Mouse (Mus musculus) MEL (cell line): ENCODE data around the gene Lyrm2. TPM values are rescaled to one million over a fixed set of nuclear protein-coding genes. Genes with fewer than 3 reads are reported as not detected.

Experiments used
- DNase-seq: peaks from one replicate; pipeline ENCODE4 v3.0.0; 2011; ENCODE audit warnings: low read depth, low spot score
- H3K27ac ChIP-seq: 2 replicates; pipeline ENCODE4 v1.5.1; 2012; ENCODE audit warnings: low read depth, mild to moderate bottlenecking, control low read depth, low read length, moderate library complexity; ENCODE audit not compliant: control insufficient read depth
- H3K27me3 ChIP-seq, 2 experiments: fragments of 150-350 bp in 1 of 2; sonication (generic) in 1 of 2; 2 replicates each; pipeline ENCODE4 v1.6.1; 2012; ENCODE audit warnings: low read length in 2 of 2, mild to moderate bottlenecking in 2 of 2, improper control_type of control experiment in 1 of 2, moderate library complexity in 1 of 2; ENCODE audit not compliant: insufficient read depth in 2 of 2, control insufficient read depth in 1 of 2
- H3K36me3 ChIP-seq, 2 experiments: 2 replicates each; pipeline ENCODE4 v1.6.1; 2012 to 2014; ENCODE audit warnings: low read length in 2 of 2, improper control_type of control experiment in 1 of 2, inconsistent platforms in 1 of 2, mild to moderate bottlenecking in 1 of 2; ENCODE audit not compliant: insufficient read depth in 2 of 2, control insufficient read depth in 1 of 2
- H3K4me1 ChIP-seq, 2 experiments: fragments of 150-350 bp in 1 of 2; sonication (generic) in 1 of 2; 2 replicates each; pipeline ENCODE4 v1.6.1; 2012; ENCODE audit warnings: low read length in 2 of 2, improper control_type of control experiment in 1 of 2, mild to moderate bottlenecking in 1 of 2; ENCODE audit not compliant: insufficient read depth in 2 of 2, control insufficient read depth in 1 of 2
- H3K4me3 ChIP-seq, 2 experiments: fragments of 150-350 bp in 1 of 2; sonication (generic) in 1 of 2; 2 replicates each; pipeline ENCODE4 v1.5.1; 2012; ENCODE audit warnings: low read depth in 2 of 2, low read length in 2 of 2, mild to moderate bottlenecking in 2 of 2, moderate library complexity in 2 of 2, control low read depth in 1 of 2, improper control_type of control experiment in 1 of 2; ENCODE audit not compliant: control insufficient read depth in 1 of 2, insufficient read depth in 1 of 2
- H3K79me2 ChIP-seq: 2 replicates; pipeline ENCODE4 v1.6.1; 2012; ENCODE audit warnings: mild to moderate bottlenecking, low read length, moderate library complexity; ENCODE audit not compliant: control insufficient read depth, poor library complexity, insufficient read depth
- H3K9ac ChIP-seq: 2 replicates; pipeline ENCODE4 v1.6.1; 2012; ENCODE audit warnings: low read depth, mild to moderate bottlenecking, control low read depth, low read length, moderate library complexity; ENCODE audit not compliant: control insufficient read depth, poor library complexity, severe bottlenecking
- H3K9me3 ChIP-seq: fragments of 150-350 bp; sonication (generic); replicated peaks from 2 replicates; pipeline ENCODE4 v1.6.1; 2012; ENCODE audit warnings: mild to moderate bottlenecking, low read length, improper control_type of control experiment, moderate library complexity; ENCODE audit not compliant: insufficient read depth
- BHLHE40 ChIP-seq: IDR thresholded peaks from 2 replicates; pipeline ENCODE4 v1.6.1; 2012; ENCODE audit warnings: low read depth, mild to moderate bottlenecking, inconsistent platforms, low read length, improper control_type of control experiment, borderline replicate concordance
- CHD1 ChIP-seq: IDR thresholded peaks from 2 replicates; pipeline ENCODE4 v1.6.1; 2012; ENCODE audit warnings: low read depth, mild to moderate bottlenecking, inconsistent platforms, low read length, improper control_type of control experiment
- EP300 ChIP-seq, 2 experiments: IDR thresholded peaks; 2 replicates each; pipeline ENCODE4 v1.6.1; 2011; ENCODE audit warnings: improper control_type of control experiment in 2 of 2, low read length in 2 of 2, low read depth in 1 of 2, mild to moderate bottlenecking in 1 of 2
- ETS1 ChIP-seq: IDR thresholded peaks from 2 replicates; pipeline ENCODE4 v1.6.1; 2012; ENCODE audit warnings: low read depth, mild to moderate bottlenecking, inconsistent platforms, low read length, improper control_type of control experiment, moderate library complexity
- JUND ChIP-seq: IDR thresholded peaks from 2 replicates; pipeline ENCODE4 v1.6.1; 2011; ENCODE audit warnings: low read depth, mild to moderate bottlenecking, improper control_type of control experiment, low read length
- KAT2A ChIP-seq: conservative IDR thresholded peaks from 2 replicates; pipeline ENCODE4 v1.6.1; 2012; ENCODE audit warnings: low read depth, low read length, improper control_type of control experiment, inconsistent platforms
- MAFK ChIP-seq: IDR thresholded peaks from 2 replicates; pipeline ENCODE4 v1.6.1; 2011; ENCODE audit warnings: low read depth, mild to moderate bottlenecking, low read length, improper control_type of control experiment, borderline replicate concordance
- MAX ChIP-seq: IDR thresholded peaks from 2 replicates; pipeline ENCODE4 v1.6.1; 2011; ENCODE audit warnings: low read length, improper control_type of control experiment
- MAZ ChIP-seq: IDR thresholded peaks from 2 replicates; pipeline ENCODE4 v1.6.1; 2012; ENCODE audit warnings: low read depth, mild to moderate bottlenecking, inconsistent platforms, low read length, improper control_type of control experiment
- MXI1 ChIP-seq: IDR thresholded peaks from 2 replicates; pipeline ENCODE4 v1.6.1; 2011; ENCODE audit warnings: mild to moderate bottlenecking, low read depth, low read length, improper control_type of control experiment
- MYC ChIP-seq: IDR thresholded peaks from 2 replicates; pipeline ENCODE4 v1.6.1; 2011; ENCODE audit warnings: low read depth, mild to moderate bottlenecking, low read length, improper control_type of control experiment, moderate library complexity
- POLR2AphosphoS2 ChIP-seq: IDR thresholded peaks from 2 replicates; pipeline ENCODE4 v1.6.1; 2011; ENCODE audit warnings: low read length, improper control_type of control experiment
- POLR2AphosphoS5 ChIP-seq: IDR thresholded peaks from 2 replicates; pipeline ENCODE4 v1.6.1; 2012; ENCODE audit warnings: low read depth, borderline replicate concordance, mild to moderate bottlenecking, inconsistent platforms, low read length, moderate library complexity, mixed read lengths
- RAD21 ChIP-seq: IDR thresholded peaks from 2 replicates; pipeline ENCODE4 v1.6.1; 2011; ENCODE audit warnings: mild to moderate bottlenecking, low read depth, low read length, improper control_type of control experiment
- RCOR1 ChIP-seq: IDR thresholded peaks from 2 replicates; pipeline ENCODE4 v1.6.1; 2012; ENCODE audit warnings: low read depth, mild to moderate bottlenecking, inconsistent platforms, low read length, improper control_type of control experiment
- SIN3A ChIP-seq: IDR thresholded peaks from 2 replicates; pipeline ENCODE4 v1.6.1; 2012; ENCODE audit warnings: low read length, improper control_type of control experiment, inconsistent platforms
- TAL1 ChIP-seq: IDR thresholded peaks from 2 replicates; pipeline ENCODE4 v1.6.1; 2012; ENCODE audit warnings: mild to moderate bottlenecking, inconsistent platforms, low read length, moderate library complexity, mixed read lengths
- TBP ChIP-seq: IDR thresholded peaks from 2 replicates; pipeline ENCODE4 v1.8.0; 2011; ENCODE audit warnings: low read depth, low read length, improper control_type of control experiment
- ZKSCAN1 ChIP-seq: IDR thresholded peaks from 2 replicates; pipeline ENCODE4 v1.6.1; 2012; ENCODE audit warnings: low read depth, mild to moderate bottlenecking, inconsistent platforms, low read length, improper control_type of control experiment, moderate library complexity
- polyA plus RNA-seq, 2 experiments: library from polyadenylated mRNA; stranded (reverse) in 1 of 2; unstranded in 1 of 2; fragments of >175 nt in 1 of 2; fragments of >200 nt in 1 of 2; gene quantifications; 2 replicates each; pipeline versions ENCODE4 v1.2.1 to v1.2.4; 2012; ENCODE audit warnings: low replicate concordance in 2 of 2, low read depth in 1 of 2; ENCODE audit not compliant: insufficient read length in 2 of 2, insufficient read depth in 1 of 2, missing spikeins in 1 of 2
- total RNA-seq: library from RNA; depleted of rRNA; stranded (reverse); fragments of 300-350 nt; gene quantifications from 2 replicates; pipeline ENCODE4 v1.2.3, GENCODE M21; 2012

The Lyrm2 gene
- total and polyA plus RNA-seq, 3 experiments, result 18.0 to 37.7 TPM; not detected in 1

- H3K27ac ChIP-seq, result no peak overlapping the region
- DNase-seq, result no peak
- no peaks in the 10 kb centered on the region for H3K79me2 ChIP-seq
- no peaks in the 10 kb centered on the region for H3K27me3 ChIP-seq
- TF ChIP-seq SIN3A (no peak), MAZ (no peak), MXI1 (no peak), TAL1 (no peak), JUND (no peak), KAT2A (no peak), CHD1 (no peak), EP300 (IDR thresholded peaks at IDR 0.05; ENCODE audit: low read depth in 1 of 2, low read length in 2 of 2) (no peak), BHLHE40 (no peak), RCOR1 (no peak), MAFK (no peak), POLR2AphosphoS2 (no peak), ETS1 (no peak), MAX (no peak)
- H3K4me1 ChIP-seq, result no peaks in the 10 kb centered on the region
- H3K4me3 ChIP-seq, result no peak overlapping the region
- H3K36me3 ChIP-seq, result no peaks in the 10 kb centered on the region
- H3K9ac ChIP-seq, result no peak overlapping the region
- no peaks in the 10 kb centered on the region for H3K9me3 ChIP-seq
Observed at GRCm38 (mm10) chr4:32834541-32834940, 34.5 kb downstream of the Lyrm2 start.

DNA sequence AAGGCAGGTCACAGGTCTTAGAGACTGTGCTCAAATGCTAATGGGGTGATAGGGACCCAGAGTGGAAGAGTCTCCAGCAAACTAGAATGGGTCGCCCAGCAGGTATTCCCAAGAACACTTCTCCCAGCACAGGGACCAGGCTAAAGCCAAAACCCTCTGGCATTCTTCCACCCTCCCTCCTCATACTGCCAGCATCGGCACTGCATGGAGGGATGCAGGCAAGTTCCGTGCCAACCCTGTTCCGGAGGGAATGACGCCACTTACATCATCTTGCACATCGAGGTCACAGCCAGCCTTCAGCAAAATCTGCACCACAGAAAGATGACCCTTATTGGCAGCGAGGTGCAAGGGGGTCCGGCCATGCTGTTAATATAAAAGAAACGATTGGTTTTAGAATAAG lies 36.0 kb downstream of the Lyrm2 start:
- TF ChIP-seq POLR2AphosphoS2, result no peak
- no peak for TF ChIP-seq TBP
- TF ChIP-seq POLR2AphosphoS5, result no peak
- no peak for TF ChIP-seq ZKSCAN1
- no peak for TF ChIP-seq CHD1
- no peak for TF ChIP-seq RAD21
- TF ChIP-seq RCOR1, result no peak
- TF ChIP-seq MYC, result no peak
- Histone ChIP-seq H3K27ac (no peak overlapping the region), H3K4me3 (no peak overlapping the region), H3K9ac (no peak overlapping the region), H3K9me3 (no peaks in the 10 kb centered on the region), H3K79me2 (no peaks in the 10 kb centered on the region), H3K4me1 (no peaks in the 10 kb centered on the region), H3K36me3 (no peaks in the 10 kb centered on the region), H3K27me3 (no peaks in the 10 kb centered on the region)
- DNase-seq, result no peak
